Mouse (Mus musculus): ENCODE results near the gene Cux1. TPM values are rescaled to one million over a fixed set of nuclear protein-coding genes. Genes with fewer than 3 reads are reported as not detected.

Cux1 gene
- polyA plus RNA-seq, 1 experiment = 46.6 TPM

- WGBS = 45% methylated on average over 2 of the region's 2 CpGs
- no peak for TF ChIP-seq CTCF (IDR thresholded peaks at IDR 0.05; ENCODE audit: insufficient read depth, low read length)
- no peak for TF ChIP-seq POLR2A (IDR thresholded peaks at IDR 0.05; ENCODE audit: borderline replicate concordance, extremely low read depth, low read depth, low read length)
- no peaks in the 10 kb centered on the region for H3K4me1 ChIP-seq (ENCODE audit: control insufficient read depth, insufficient read depth, low read length)
- no peak overlapping the region for H3K4me3 ChIP-seq (replicated peaks; ENCODE audit: extremely low read depth, low read depth, low read length)
- DNase-seq = no peak
Measured at GRCm38 (mm10) chr5:136589002-136589401, 21.7 kb upstream of the Cux1 start.

- no peaks in the 10 kb centered on the region for H3K4me1 ChIP-seq (ENCODE audit: control insufficient read depth, insufficient read depth, low read length)
- 73% methylated on average over 3 of the region's 3 CpGs for WGBS
- DNase-seq = no peak
Measured at GRCm38 (mm10) chr5:136588471-136588870, 21.2 kb upstream of the Cux1 start.

GRCm38 (mm10) chr5:136584676-136585285 lies 17.5 kb upstream of the Cux1 start:
- no peak for DNase-seq
- 14% methylated on average over 4 of the region's 4 CpGs for WGBS
- H3K4me1 ChIP-seq (ENCODE audit: control insufficient read depth, insufficient read depth, low read length) = no peaks in the 10 kb centered on the region
- no peak overlapping the region for H3K4me3 ChIP-seq (replicated peaks; ENCODE audit: extremely low read depth, low read depth, low read length)
- no peak for TF ChIP-seq POLR2A (IDR thresholded peaks at IDR 0.05; ENCODE audit: borderline replicate concordance, extremely low read depth, low read depth, low read length)
- no peak for TF ChIP-seq CTCF (IDR thresholded peaks at IDR 0.05; ENCODE audit: insufficient read depth, low read length)

More at GRCm38 (mm10) chr5:136588471-136588870, 21.2 kb upstream of the Cux1 start:
- no peak for TF ChIP-seq CTCF (IDR thresholded peaks at IDR 0.05; ENCODE audit: insufficient read depth, low read length)
- no peak for TF ChIP-seq POLR2A (IDR thresholded peaks at IDR 0.05; ENCODE audit: borderline replicate concordance, extremely low read depth, low read depth, low read length)
- no peak overlapping the region for H3K4me3 ChIP-seq (replicated peaks; ENCODE audit: extremely low read depth, low read depth, low read length)

GRCm38 (mm10) chr5:136583666-136584464 lies 16.6 kb upstream of the Cux1 start:
- DNase-seq = no peak
- 66% methylated on average over 4 of the region's 4 CpGs for WGBS
- H3K4me1 ChIP-seq (ENCODE audit: control insufficient read depth, insufficient read depth, low read length) = no peaks in the 10 kb centered on the region
- TF ChIP-seq POLR2A (IDR thresholded peaks at IDR 0.05; ENCODE audit: borderline replicate concordance, extremely low read depth, low read depth, low read length) (no peak), CTCF (IDR thresholded peaks at IDR 0.05; ENCODE audit: insufficient read depth, low read length) (no peak)
- H3K4me3 ChIP-seq (replicated peaks; ENCODE audit: extremely low read depth, low read depth, low read length) = no peak overlapping the region

- DNase-seq = no peak
- H3K4me1 ChIP-seq (ENCODE audit: control insufficient read depth, insufficient read depth, low read length) = no peaks in the 10 kb centered on the region
- TF ChIP-seq POLR2A (IDR thresholded peaks at IDR 0.05; ENCODE audit: borderline replicate concordance, extremely low read depth, low read depth, low read length) = no peak
- no peak for TF ChIP-seq CTCF (IDR thresholded peaks at IDR 0.05; ENCODE audit: insufficient read depth, low read length)
- no peak overlapping the region for H3K4me3 ChIP-seq (replicated peaks; ENCODE audit: extremely low read depth, low read depth, low read length)
- WGBS = 87% methylated on average over 2 of the region's 2 CpGs
Measured at GRCm38 (mm10) chr5:136583256-136583655, 16.0 kb upstream of the Cux1 start.

GRCm38 (mm10) chr5:136582201-136582600 lies 14.9 kb upstream of the Cux1 start:
- TF ChIP-seq CTCF (IDR thresholded peaks at IDR 0.05; ENCODE audit: insufficient read depth, low read length) (no peak), POLR2A (IDR thresholded peaks at IDR 0.05; ENCODE audit: borderline replicate concordance, extremely low read depth, low read depth, low read length) (no peak)
- no peak for DNase-seq
- no peaks in the 10 kb centered on the region for H3K4me1 ChIP-seq (ENCODE audit: control insufficient read depth, insufficient read depth, low read length)
- H3K4me3 ChIP-seq (replicated peaks; ENCODE audit: extremely low read depth, low read depth, low read length) = no peak overlapping the region
- 13% methylated on average over 12 of the region's 12 CpGs for WGBS

GRCm38 (mm10) chr5:136581625-136582024 lies 14.3 kb upstream of the Cux1 start:
- H3K4me3 ChIP-seq (replicated peaks; ENCODE audit: extremely low read depth, low read depth, low read length) = no peak overlapping the region
- no peak for TF ChIP-seq POLR2A (IDR thresholded peaks at IDR 0.05; ENCODE audit: borderline replicate concordance, extremely low read depth, low read depth, low read length)
- TF ChIP-seq CTCF (IDR thresholded peaks at IDR 0.05; ENCODE audit: insufficient read depth, low read length) = no peak
- DNase-seq = no peak
- WGBS = 5% methylated on average over 13 of the region's 13 CpGs
- H3K4me1 ChIP-seq (ENCODE audit: control insufficient read depth, insufficient read depth, low read length) = no peaks in the 10 kb centered on the region

GRCm38 (mm10) chr5:136581166-136581565 lies 13.9 kb upstream of the Cux1 start:
- no peak overlapping the region for H3K4me3 ChIP-seq (replicated peaks; ENCODE audit: extremely low read depth, low read depth, low read length)
- no peak for TF ChIP-seq POLR2A (IDR thresholded peaks at IDR 0.05; ENCODE audit: borderline replicate concordance, extremely low read depth, low read depth, low read length)
- TF ChIP-seq CTCF (IDR thresholded peaks at IDR 0.05; ENCODE audit: insufficient read depth, low read length) = peak; percentile 46
- 23% methylated on average over 9 of the region's 9 CpGs for WGBS
- no peaks in the 10 kb centered on the region for H3K4me1 ChIP-seq (ENCODE audit: control insufficient read depth, insufficient read depth, low read length)
- DNase-seq = peak; percentile 70

- WGBS = 52% methylated on average over 10 of the region's 10 CpGs
- H3K4me3 ChIP-seq (replicated peaks; ENCODE audit: extremely low read depth, low read depth, low read length) = no peak overlapping the region
- TF ChIP-seq CTCF (IDR thresholded peaks at IDR 0.05; ENCODE audit: insufficient read depth, low read length) = no peak
- no peak for TF ChIP-seq POLR2A (IDR thresholded peaks at IDR 0.05; ENCODE audit: borderline replicate concordance, extremely low read depth, low read depth, low read length)
- no peaks in the 10 kb centered on the region for H3K4me1 ChIP-seq (ENCODE audit: control insufficient read depth, insufficient read depth, low read length)
- DNase-seq = no peak
Measured at GRCm38 (mm10) chr5:136578201-136578600, 10.9 kb upstream of the Cux1 start.

- DNase-seq = no peak
- TF ChIP-seq CTCF (IDR thresholded peaks at IDR 0.05; ENCODE audit: insufficient read depth, low read length) (no peak), POLR2A (IDR thresholded peaks at IDR 0.05; ENCODE audit: borderline replicate concordance, extremely low read depth, low read depth, low read length) (no peak)
- Histone ChIP-seq H3K4me3 (replicated peaks; ENCODE audit: extremely low read depth, low read depth, low read length) (no peak overlapping the region), H3K4me1 (ENCODE audit: control insufficient read depth, insufficient read depth, low read length) (peaks cover 2% of the 10 kb centered on the region)
- 47% methylated on average over 7 of the region's 7 CpGs for WGBS
Measured at GRCm38 (mm10) chr5:136570171-136570570, 2.9 kb upstream of the Cux1 start.
